ENCODE assay signal across 7 mouse cellular contexts in the genomic region with DNA sequence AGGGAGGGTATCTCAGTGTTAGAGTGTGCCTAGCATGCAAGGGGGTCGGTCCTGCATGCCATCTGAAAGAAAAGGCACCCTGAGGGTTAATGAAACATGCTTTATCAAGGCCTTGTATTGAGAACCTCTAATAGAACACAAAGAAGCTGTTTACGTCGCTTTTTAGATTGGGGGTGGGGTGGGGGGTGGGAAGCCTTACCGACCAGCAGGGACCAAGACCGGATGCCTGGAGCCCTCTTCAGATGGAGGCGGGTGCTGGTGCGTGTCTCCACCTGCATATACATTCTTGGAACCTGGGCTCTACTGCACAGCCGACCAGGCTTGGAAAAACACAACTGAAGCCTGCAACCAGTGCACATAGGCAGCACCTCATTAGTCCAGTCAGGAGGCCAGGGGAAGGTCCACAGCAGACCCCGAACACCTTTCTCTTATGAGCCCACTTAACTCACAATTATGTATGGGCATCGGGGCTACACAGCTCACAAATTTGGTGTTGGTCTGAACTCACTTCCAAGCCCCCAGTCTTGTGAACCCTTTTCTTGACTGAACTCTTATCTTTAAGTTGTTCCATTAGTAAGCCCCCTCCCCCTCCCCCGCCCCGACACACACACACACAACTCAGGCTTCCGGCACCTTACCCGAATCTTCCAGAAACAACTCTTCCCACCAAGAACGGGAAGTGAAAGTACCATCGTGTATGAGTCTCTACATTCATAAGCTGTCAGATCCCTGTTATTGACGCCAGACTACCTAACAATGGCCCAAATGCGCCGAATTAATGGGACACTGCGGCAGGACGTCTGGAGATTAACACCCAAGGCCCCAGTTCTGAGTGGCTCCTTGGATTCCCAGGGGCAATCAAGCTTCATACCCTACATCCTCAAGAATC. TPM values are rescaled to one million over a fixed set of nuclear protein-coding genes. Genes with fewer than 3 reads are reported as not detected.
A peak's percentile ranks its signal among the peaks of the same experiment; 100 is the strongest.
DNase-seq lines count a peak whose midpoint lies in the region; ATAC-seq lines count a peak whose summit lies in the region.

No protein-coding gene starts in this region.

- peak overlapping the region; percentile 67 for H3K4me3 ChIP-seq in forebrain, embryonic 15.5 days
- peak overlapping the region; percentile 83 for H3K4me3 ChIP-seq in liver, embryonic 12.5 days
- peak overlapping the region; percentile 79 for H3K4me3 ChIP-seq in neural tube, embryonic 15.5 days (replicated peaks)

- DNase-seq in A20 (ENCODE audit: low read depth, low spot score), result peak; percentile 92
- DNase-seq in CD4-positive helper T cell, adult 2 months (ENCODE audit: low read depth, low spot score), result peak; percentile 65
- DNase-seq in layer of hippocampus, postnatal 25 days (ENCODE audit: extremely low spot score in 1 of 2, low spot score in 1 of 2), result no peak
- no peak for DNase-seq in embryo, embryonic 10.5 days (ENCODE audit: low spot score)

- peak overlapping the region; percentile 65 for H3K27ac ChIP-seq in forebrain, embryonic 15.5 days (replicated peaks)
- peak overlapping the region; percentile 87 for H3K27ac ChIP-seq in liver, embryonic 12.5 days
- H3K27ac ChIP-seq in neural tube, embryonic 15.5 days (replicated peaks), result peak overlapping the region; percentile 75

- H3K9ac ChIP-seq in forebrain, embryonic 15.5 days (replicated peaks), result peak overlapping the region; percentile 64
- H3K9ac ChIP-seq in liver, embryonic 12.5 days, result peak overlapping the region; percentile 85
- peak overlapping the region; percentile 65 for H3K9ac ChIP-seq in neural tube, embryonic 15.5 days (replicated peaks)

- H3K27me3 ChIP-seq in forebrain, embryonic 15.5 days, result no peaks in the 10 kb centered on the region
- H3K27me3 ChIP-seq in liver, embryonic 12.5 days (replicated peaks), result no peaks in the 10 kb centered on the region
- no peaks in the 10 kb centered on the region for H3K27me3 ChIP-seq in neural tube, embryonic 15.5 days (replicated peaks)

- peaks cover 21% of the 10 kb centered on the region for H3K4me1 ChIP-seq in forebrain, embryonic 15.5 days
- peaks cover 60% of the 10 kb centered on the region for H3K4me1 ChIP-seq in liver, embryonic 12.5 days
- H3K4me1 ChIP-seq in neural tube, embryonic 15.5 days, result peaks cover 32% of the 10 kb centered on the region

- ATAC-seq in forebrain, embryonic 15.5 days (replicated peaks), result peak; percentile 4; the same call in 1 of the 2 replicates
- peak; percentile 2; the same call in 1 of the 2 replicates for ATAC-seq in liver, embryonic 12.5 days
- peak; percentile 9; the same call in 1 of the 2 replicates for ATAC-seq in neural tube, embryonic 15.5 days (ENCODE audit: low FRiP score)

- peak overlapping the region; percentile 79 for H3K4me2 ChIP-seq in forebrain, embryonic 15.5 days (replicated peaks)
- peak overlapping the region; percentile 88 for H3K4me2 ChIP-seq in liver, embryonic 12.5 days
- peak overlapping the region; percentile 81 for H3K4me2 ChIP-seq in neural tube, embryonic 15.5 days

- H3K9me3 ChIP-seq in forebrain, embryonic 15.5 days, result no peaks in the 10 kb centered on the region
- no peaks in the 10 kb centered on the region for H3K9me3 ChIP-seq in liver, embryonic 12.5 days (replicated peaks)
- no peaks in the 10 kb centered on the region for H3K9me3 ChIP-seq in neural tube, embryonic 15.5 days (replicated peaks)

- WGBS in forebrain, embryonic 15.5 days, result 18% methylated on average over 21 of the region's 21 CpGs
- WGBS in liver, embryonic 12.5 days (ENCODE audit: insufficient replicate concordance), result 15% methylated on average over 21 of the region's 21 CpGs
- 25% methylated on average over 21 of the region's 21 CpGs for WGBS in neural tube, embryonic 15.5 days

- peaks cover 35% of the 10 kb centered on the region for H3K36me3 ChIP-seq in forebrain, embryonic 15.5 days
- peaks cover 44% of the 10 kb centered on the region for H3K36me3 ChIP-seq in liver, embryonic 12.5 days
- peaks cover 33% of the 10 kb centered on the region for H3K36me3 ChIP-seq in neural tube, embryonic 15.5 days

RNA-seq across cellular contexts. Expression of a gene that starts 0.7 kb away (rescaled TPM):
- 40.4 and 44.3 TPM in 2 replicates for polyA plus RNA-seq in forebrain, embryonic 15.5 days (2015; fragmentation: Nextera tagmentation; extraction: Ambion mirVana)
- 22.4 and 25.2 TPM in 2 replicates for polyA plus RNA-seq in liver, embryonic 12.5 days (2016; fragmentation: Nextera tagmentation; extraction: Ambion mirVana)
- 35.7 and 38.9 TPM in 2 replicates for polyA plus RNA-seq in neural tube, embryonic 15.5 days (2015; fragmentation: Nextera tagmentation; extraction: Ambion mirVana)
- 10 to 100 TPM; 23.3 to 24.0 TPM for total RNA-seq in layer of hippocampus, postnatal 25 days (2021)

RNA-seq across cellular contexts. Expression of a gene that starts 8.7 kb away (rescaled TPM):
- polyA plus RNA-seq in forebrain, embryonic 15.5 days (2015; fragmentation: Nextera tagmentation; extraction: Ambion mirVana), result 86.4 and 106 TPM in 2 replicates
- polyA plus RNA-seq in liver, embryonic 12.5 days (2016; fragmentation: Nextera tagmentation; extraction: Ambion mirVana), result 120 and 121 TPM in 2 replicates
- polyA plus RNA-seq in neural tube, embryonic 15.5 days (2015; fragmentation: Nextera tagmentation; extraction: Ambion mirVana), result 85.9 and 99.1 TPM in 2 replicates
- 10 to 100 TPM; 52.9 to 55.6 TPM for total RNA-seq in layer of hippocampus, postnatal 25 days (2021)

RNA-seq across cellular contexts. Expression of a gene that starts 23.9 kb away (rescaled TPM):
- 14.4 and 16.7 TPM in 2 replicates for polyA plus RNA-seq in forebrain, embryonic 15.5 days (2015; fragmentation: Nextera tagmentation; extraction: Ambion mirVana)
- 16.7 and 17.0 TPM in 2 replicates for polyA plus RNA-seq in liver, embryonic 12.5 days (2016; fragmentation: Nextera tagmentation; extraction: Ambion mirVana)
- polyA plus RNA-seq in neural tube, embryonic 15.5 days (2015; fragmentation: Nextera tagmentation; extraction: Ambion mirVana), result 26.8 and 31.7 TPM in 2 replicates
- 1 to 10 TPM; 7.1 to 7.3 TPM for total RNA-seq in layer of hippocampus, postnatal 25 days (2021)

RNA-seq across cellular contexts. Expression of a gene that starts 24.1 kb away (rescaled TPM):
- polyA plus RNA-seq in forebrain, embryonic 15.5 days (2015; fragmentation: Nextera tagmentation; extraction: Ambion mirVana), result 14.3 and 17.1 TPM in 2 replicates
- 3.5 and 3.7 TPM in 2 replicates for polyA plus RNA-seq in liver, embryonic 12.5 days (2016; fragmentation: Nextera tagmentation; extraction: Ambion mirVana)
- polyA plus RNA-seq in neural tube, embryonic 15.5 days (2015; fragmentation: Nextera tagmentation; extraction: Ambion mirVana), result 28.9 and 35.1 TPM in 2 replicates
- total RNA-seq in layer of hippocampus, postnatal 25 days (2021), result 10 to 100 TPM; 22.1 to 26.5 TPM

RNA-seq across cellular contexts. Expression of a gene that starts 31.4 kb away (rescaled TPM):
- polyA plus RNA-seq in forebrain, embryonic 15.5 days (2015; fragmentation: Nextera tagmentation; extraction: Ambion mirVana), result 14.2 and 14.6 TPM in 2 replicates
- polyA plus RNA-seq in liver, embryonic 12.5 days (2016; fragmentation: Nextera tagmentation; extraction: Ambion mirVana), result 6.2 and 6.5 TPM in 2 replicates
- polyA plus RNA-seq in neural tube, embryonic 15.5 days (2015; fragmentation: Nextera tagmentation; extraction: Ambion mirVana), result 11.4 and 12.8 TPM in 2 replicates
- 10 to 100 TPM; 79.4 to 82.9 TPM for total RNA-seq in layer of hippocampus, postnatal 25 days (2021)

Comparison
In these comparisons a context has a peak if more than half of its experiments do, and no peak if none do; other contexts are left out.
1. DNase-seq: peak in A20 (single experiment) and CD4-positive helper T cell, adult 2 months (single experiment); none in layer of hippocampus, postnatal 25 days (0 of 2) and embryo, embryonic 10.5 days (single experiment).
2. Peak in every context shown above with its lines, with median percentiles within 50 percentile points of each other: ATAC-seq, H3K27ac ChIP-seq, H3K4me2 ChIP-seq, H3K4me3 ChIP-seq and H3K9ac ChIP-seq.